Mouse (Mus musculus) hindbrain, postnatal 0 days (tissue): Measurements from ENCODE around the gene Rem1. TPM values are rescaled to one million over a fixed set of nuclear protein-coding genes. Genes with fewer than 3 reads are reported as not detected.

Experiments
- ATAC-seq: fragments of 200-750 bp; cut with Nextera tagmentation; 2 replicates; pipeline ENCODE4 v1.8.0; 2017; ENCODE audit warnings: mild to moderate bottlenecking, moderate TSS enrichment, moderate library complexity
- DNase-seq: peaks from one replicate; pipeline ENCODE4 v3.0.0-alpha.2; 2015; ENCODE audit warnings: low spot score
- H3K27ac ChIP-seq: fragments of 300-500 bp; sonication (generic); 2 replicates; pipeline ENCODE4 v1.5.1; 2014; ENCODE audit warnings: mild to moderate bottlenecking
- H3K27me3 ChIP-seq: fragments of 300-500 bp; sonication (generic); 2 replicates; pipeline ENCODE4 v1.6.1; 2014; ENCODE audit warnings: low read length, mixed read lengths; ENCODE audit not compliant: insufficient read depth
- H3K36me3 ChIP-seq: fragments of 300-500 bp; sonication (generic); 2 replicates; pipeline ENCODE4 v1.6.1; 2014; ENCODE audit warnings: low read length, mixed read lengths; ENCODE audit not compliant: insufficient read depth
- H3K4me1 ChIP-seq: fragments of 300-500 bp; sonication (generic); 2 replicates; pipeline ENCODE4 v1.6.1; 2014; ENCODE audit warnings: antibody characterized with exemption, low read length, mixed read lengths; ENCODE audit not compliant: insufficient read depth
- H3K4me2 ChIP-seq: fragments of 300-500 bp; sonication (generic); 2 replicates; pipeline ENCODE4 v1.6.1; 2014; ENCODE audit warnings: low read depth, mild to moderate bottlenecking, low read length, moderate library complexity, mixed read lengths
- H3K4me3 ChIP-seq: fragments of 300-500 bp; sonication (generic); 2 replicates; pipeline ENCODE4 v1.5.1; 2014; ENCODE audit warnings: low read length
- H3K9ac ChIP-seq: fragments of 300-500 bp; sonication (generic); replicated peaks from 2 replicates; pipeline ENCODE4 v1.6.1; 2014; ENCODE audit warnings: mild to moderate bottlenecking, low read length, moderate library complexity, mixed read lengths
- H3K9me3 ChIP-seq: fragments of 300-500 bp; sonication (generic); 2 replicates; pipeline ENCODE4 v1.6.1; 2016; ENCODE audit warnings: low read length, mixed read lengths
- CTCF ChIP-seq: IDR thresholded peaks from 2 replicates; pipeline ENCODE4 v1.5.1; 2016; ENCODE audit warnings: antibody characterized with exemption, control low read depth, low read depth
- WGBS: fragments of 180-500 bp; shearing (Covaris S2); extraction: QIAGEN DNeasy Blood & Tissue Kit; methylation state at CpG from one replicate; pipeline ENCODE4 v1.1.7; 2014; 5-methylcytosine and 5-hydroxymethylcytosine counted together
- polyA plus RNA-seq: library from polyadenylated mRNA; unstranded; fragments of >200 nt; fragmentation: Nextera tagmentation; extraction: Ambion mirVana; gene quantifications from 2 replicates; pipeline ENCODE4 v1.2.1, GENCODE M21; 2015
- total RNA-seq: library from RNA; depleted of rRNA; stranded (reverse); fragments of >200 nt; gene quantifications from 2 replicates; pipeline ENCODE4 v1.2.3, GENCODE M21; 2014; rRNA removed

Rem1 gene
- total and polyA plus RNA-seq, 2 experiments from 2014 or later: 0.65 to 1.0 TPM

DNA sequence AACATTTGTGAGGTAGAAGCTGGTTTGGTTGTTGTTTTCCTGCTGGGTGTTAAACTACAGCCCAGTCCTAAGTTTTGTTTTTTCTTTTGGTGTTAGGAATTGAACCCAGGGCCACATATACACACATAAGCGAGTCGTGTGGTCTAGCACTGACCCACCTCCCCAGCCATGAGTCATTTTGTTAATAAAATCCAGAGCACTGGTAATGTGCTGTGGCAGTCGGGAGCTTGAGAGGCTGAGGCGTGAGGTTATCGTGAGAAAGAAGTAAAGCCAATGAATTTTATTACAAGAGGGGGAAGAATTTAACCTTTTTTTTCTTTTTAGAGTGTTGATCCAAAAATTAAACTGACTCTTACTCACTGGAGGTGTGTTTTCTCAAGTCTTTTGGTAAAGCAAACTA, 56.3 kb downstream of the Rem1 start:
- Histone ChIP-seq H3K9me3 (no peaks in the 10 kb centered on the region), H3K27me3 (no peaks in the 10 kb centered on the region), H3K4me3 (no peak overlapping the region), H3K4me2 (no peak overlapping the region), H3K27ac (no peak overlapping the region), H3K36me3 (peaks cover 69% of the 10 kb centered on the region), H3K4me1 (no peaks in the 10 kb centered on the region), H3K9ac (no peak overlapping the region)
- no peak for ATAC-seq
- WGBS: 89% methylated on average over 5 of the region's 5 CpGs
- no peak for TF ChIP-seq CTCF
- no peak for DNase-seq

Other genes with a start within 250 kb of the Rem1 start
- gene Sox12, start 228.9 kb upstream of the Rem1 start, total RNA-seq: 49.7 and 50.2 TPM in 2 replicates
- gene Sox12, start 228.9 kb upstream of the Rem1 start, polyA plus RNA-seq: 9.7 and 10.1 TPM in 2 replicates
- 17.4 TPM in 2 replicates for gene Zcchc3, start 211.9 kb upstream of the Rem1 start, total RNA-seq
- 15.8 and 16.1 TPM in 2 replicates for gene Zcchc3, start 211.9 kb upstream of the Rem1 start, polyA plus RNA-seq
- 2.3 and 3.9 TPM in 2 replicates for gene 6820408C15Rik, start 211.4 kb upstream of the Rem1 start, total RNA-seq
- 3.6 and 4.0 TPM in 2 replicates for gene 6820408C15Rik, start 211.4 kb upstream of the Rem1 start, polyA plus RNA-seq
- not detected in 2 replicates for gene Defb23, start 162.3 kb upstream of the Rem1 start, total RNA-seq
- not detected in 2 replicates for gene Defb23, start 162.3 kb upstream of the Rem1 start, polyA plus RNA-seq
- not detected in 2 replicates for gene Defb20, start 149.9 kb upstream of the Rem1 start, total RNA-seq
- not detected in 2 replicates for gene Defb20, start 149.9 kb upstream of the Rem1 start, polyA plus RNA-seq
- gene Defb22, start 136.8 kb upstream of the Rem1 start, total RNA-seq: not detected in 2 replicates
- gene Defb22, start 136.8 kb upstream of the Rem1 start, polyA plus RNA-seq: not detected in 2 replicates
- not detected in 2 replicates for gene Defb26, start 115.3 kb upstream of the Rem1 start, total RNA-seq
- gene Defb26, start 115.3 kb upstream of the Rem1 start, polyA plus RNA-seq: not detected in 2 replicates
- not detected in 2 replicates for gene Defb28, start 108.7 kb upstream of the Rem1 start, total RNA-seq
- gene Defb28, start 108.7 kb upstream of the Rem1 start, polyA plus RNA-seq: not detected in 2 replicates
- gene Defb29, start 86.9 kb upstream of the Rem1 start, total RNA-seq: not detected in 2 replicates
- not detected in 2 replicates for gene Defb29, start 86.9 kb upstream of the Rem1 start, polyA plus RNA-seq
- not detected in 2 replicates for gene Gm17416, start 57.6 kb upstream of the Rem1 start, total RNA-seq
- not detected in 2 replicates for gene Gm17416, start 57.6 kb upstream of the Rem1 start, polyA plus RNA-seq
- not detected in 2 replicates for gene Defb21, start 54.2 kb upstream of the Rem1 start, total RNA-seq
- not detected in 2 replicates for gene Defb21, start 54.2 kb upstream of the Rem1 start, polyA plus RNA-seq
- not detected in 2 replicates for gene Defb19, start 46.6 kb upstream of the Rem1 start, total RNA-seq
- not detected in 2 replicates for gene Defb19, start 46.6 kb upstream of the Rem1 start, polyA plus RNA-seq
- gene Defb45, start 27.6 kb upstream of the Rem1 start, total RNA-seq: not detected in 2 replicates
- not detected in 2 replicates for gene Defb45, start 27.6 kb upstream of the Rem1 start, polyA plus RNA-seq
- gene Defb36, start 22.6 kb upstream of the Rem1 start, total RNA-seq: not detected in 2 replicates
- gene Defb36, start 22.6 kb upstream of the Rem1 start, polyA plus RNA-seq: not detected in 2 replicates
- gene Defb25, start 3.9 kb upstream of the Rem1 start, total RNA-seq: not detected in 2 replicates
- not detected in 2 replicates for gene Defb25, start 3.9 kb upstream of the Rem1 start, polyA plus RNA-seq
- gene H13, start 42.5 kb downstream of the Rem1 start, total RNA-seq: 182 and 196 TPM in 2 replicates
- 162 and 163 TPM in 2 replicates for gene H13, start 42.5 kb downstream of the Rem1 start, polyA plus RNA-seq
- gene Mcts2, start 60.1 kb downstream of the Rem1 start, total RNA-seq: 9.0 and 14.0 TPM in 2 replicates
- 29.4 and 31.2 TPM in 2 replicates for gene Mcts2, start 60.1 kb downstream of the Rem1 start, polyA plus RNA-seq
- gene Id1, start 109.3 kb downstream of the Rem1 start, total RNA-seq: 142 and 198 TPM in 2 replicates
- gene Id1, start 109.3 kb downstream of the Rem1 start, polyA plus RNA-seq: 99.3 and 104 TPM in 2 replicates
- gene Cox4i2, start 127.2 kb downstream of the Rem1 start, total RNA-seq: 2.1 and 7.1 TPM in 2 replicates
- gene Cox4i2, start 127.2 kb downstream of the Rem1 start, polyA plus RNA-seq: 4.8 and 6.1 TPM in 2 replicates
- gene Bcl2l1, start 204.8 kb downstream of the Rem1 start, total RNA-seq: 130 and 135 TPM in 2 replicates
- 110 and 123 TPM in 2 replicates for gene Bcl2l1, start 204.8 kb downstream of the Rem1 start, polyA plus RNA-seq
- gene Tpx2, start 221.0 kb downstream of the Rem1 start, total RNA-seq: 8.1 and 15.6 TPM in 2 replicates
- 14.3 and 21.0 TPM in 2 replicates for gene Tpx2, start 221.0 kb downstream of the Rem1 start, polyA plus RNA-seq